Mouse (Mus musculus) lung, postnatal 0 days (tissue): ENCODE measurements at regions not wholly inside any gene's neighbourhood (a gene's known extent, or its start where the extent isn't known, plus 50 kb on each side); places are given as distances from the start of the nearest gene placed in this dataset.

ENCODE experiments used
- CTCF ChIP-seq: IDR thresholded peaks from 2 replicates; pipeline ENCODE4 v1.5.1; 2016; ENCODE audit warnings: antibody characterized with exemption, mild to moderate bottlenecking
- EP300 ChIP-seq: IDR thresholded peaks from 2 replicates; pipeline ENCODE4 v1.6.1; 2016; ENCODE audit warnings: antibody characterized with exemption, mild to moderate bottlenecking, control low read depth

GRCm38 (mm10) chr10:107214741-107215230 is 56.7 kb upstream of the Lin7a start:
- no peak for TF ChIP-seq CTCF
- TF ChIP-seq EP300, result no peak
